Mouse (Mus musculus): Measurements from ENCODE around the gene Npc1l1.

The Npc1l1 gene

GRCm38 (mm10) chr11:6200570-6200969 lies 29.4 kb downstream of the Npc1l1 start:
- DNase-seq, result no peak

GRCm38 (mm10) chr11:6200087-6200569 lies 29.8 kb downstream of the Npc1l1 start, which contains the start of gene Nudcd3:
Nudcd3 (minus strand) TSS chr11:6200415.
- DNase-seq, result peak; percentile 91 to 94

- DNase-seq, result peak in 1 of 2 experiments; percentile 28
These were observed 30.4 kb downstream of the Npc1l1 start, which contains the start of gene A730071L15Rik for GRCm38 (mm10) chr11:6199410-6200086. A730071L15Rik (plus strand) TSS chr11:6200029.

GRCm38 (mm10) chr11:6198449-6198848 lies 31.5 kb downstream of the Npc1l1 start:
- DNase-seq, result no peak

GRCm38 (mm10) chr11:6196780-6197179 lies 33.2 kb downstream of the Npc1l1 start:
- DNase-seq, result no peak

- peak; percentile 98 to 99 for DNase-seq
These were observed 42.1 kb downstream of the Npc1l1 start for GRCm38 (mm10) chr11:6187878-6188277.

- no peak for DNase-seq
These were observed 42.5 kb downstream of the Npc1l1 start for GRCm38 (mm10) chr11:6187399-6187798.

GRCm38 (mm10) chr11:6184202-6184935 lies 45.6 kb downstream of the Npc1l1 start:
- no peak for DNase-seq

GRCm38 (mm10) chr11:6183246-6183645 lies 46.7 kb downstream of the Npc1l1 start:
- DNase-seq, result no peak

- DNase-seq, result no peak
These were observed 49.0 kb downstream of the Npc1l1 start for GRCm38 (mm10) chr11:6180811-6181399.

- no peak for DNase-seq
These were observed 50.7 kb downstream of the Npc1l1 start for GRCm38 (mm10) chr11:6179194-6179593.

GRCm38 (mm10) chr11:6178673-6179166 lies 51.2 kb downstream of the Npc1l1 start:
- DNase-seq, result no peak

- no peak for DNase-seq
These were observed 52.0 kb downstream of the Npc1l1 start for GRCm38 (mm10) chr11:6177781-6178420.

GRCm38 (mm10) chr11:6175506-6175905 lies 54.4 kb downstream of the Npc1l1 start:
- DNase-seq, result no peak

GRCm38 (mm10) chr11:6174719-6175118 lies 55.2 kb downstream of the Npc1l1 start:
- peak; percentile 19 to 33 for DNase-seq

GRCm38 (mm10) chr11:6169041-6169663 lies 60.8 kb downstream of the Npc1l1 start:
- no peak for DNase-seq

- peak; percentile 46 to 54 for DNase-seq
These were observed 63.6 kb downstream of the Npc1l1 start for GRCm38 (mm10) chr11:6166351-6166750.

- DNase-seq, result no peak
These were observed 64.4 kb downstream of the Npc1l1 start for GRCm38 (mm10) chr11:6165391-6166081.

GRCm38 (mm10) chr11:6164781-6165180 lies 65.2 kb downstream of the Npc1l1 start:
- DNase-seq, result no peak

GRCm38 (mm10) chr11:6163706-6164105 lies 66.2 kb downstream of the Npc1l1 start:
- DNase-seq, result no peak

- DNase-seq, result no peak
These were observed 66.9 kb downstream of the Npc1l1 start for GRCm38 (mm10) chr11:6163062-6163461.

GRCm38 (mm10) chr11:6161549-6161948 lies 68.4 kb downstream of the Npc1l1 start:
- no peak for DNase-seq
